Mouse (Mus musculus) kidney, adult 9 months (tissue): Measurements from ENCODE around the gene Fes.

Source experiments
- DNase-seq: peaks from one replicate; pipeline ENCODE4 v3.0.0; 2022

Gene Fes

DNA sequence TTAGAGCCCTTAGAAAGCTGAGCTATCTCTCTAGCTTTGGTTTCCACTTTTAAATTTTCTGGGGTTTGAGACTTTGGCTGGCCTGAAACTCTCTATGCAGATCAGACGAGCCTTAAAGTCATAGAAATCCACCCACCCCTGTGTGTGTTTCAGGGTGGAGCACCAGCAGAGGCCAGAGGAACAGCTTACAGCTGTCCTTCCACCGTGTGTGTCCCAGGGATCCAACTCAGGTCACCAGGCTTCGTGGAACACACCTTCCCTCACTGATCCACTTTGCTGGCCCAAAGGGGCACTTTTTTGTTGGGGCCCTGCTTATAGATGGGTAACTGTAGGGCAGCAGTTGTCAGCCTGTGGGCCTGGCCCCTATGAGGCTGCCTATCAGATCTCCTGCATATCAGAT, 13.5 kb downstream of the Fes start:
- no peak for DNase-seq

DNA sequence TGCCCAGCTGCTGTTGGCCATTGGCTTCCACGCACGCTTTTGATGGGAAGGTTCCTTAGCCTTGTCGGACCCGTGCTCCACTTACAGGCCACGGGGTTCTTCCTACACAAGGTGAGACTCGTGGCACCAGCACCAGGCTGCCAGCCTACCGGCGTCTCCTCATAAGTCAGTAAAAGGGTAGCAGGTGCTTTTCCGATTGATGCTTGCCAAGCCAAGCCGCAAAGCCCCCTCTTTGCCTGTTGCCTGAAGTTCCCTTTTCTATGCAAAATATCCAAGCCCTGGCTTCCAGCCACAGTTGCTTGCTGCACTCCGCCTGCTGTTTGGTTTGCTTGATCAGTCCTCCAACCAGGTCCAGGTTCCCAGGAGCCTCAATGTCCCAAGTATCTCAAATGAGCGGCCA, 13.9 kb downstream of the Fes start:
- no peak for DNase-seq

DNA sequence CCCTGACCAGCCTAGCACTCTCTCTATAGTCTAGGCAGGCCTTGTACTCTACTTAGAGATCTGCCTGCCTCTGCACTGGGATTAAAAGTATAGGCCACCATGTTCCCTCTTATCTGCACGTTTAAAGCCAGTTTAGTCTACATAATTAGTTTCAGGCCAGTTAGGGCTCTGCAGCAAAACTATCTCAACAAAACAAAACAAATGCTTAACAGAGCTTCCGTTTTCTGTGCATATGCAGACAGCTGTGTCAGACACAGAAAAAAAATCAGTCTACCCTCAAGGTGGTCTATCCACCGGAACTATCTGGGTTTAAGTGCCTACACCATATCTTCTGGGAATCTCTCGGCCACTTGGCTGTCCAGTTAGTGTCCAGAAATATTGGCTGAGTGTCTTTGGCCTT, 14.4 kb downstream of the Fes start:
- DNase-seq = no peak

DNA sequence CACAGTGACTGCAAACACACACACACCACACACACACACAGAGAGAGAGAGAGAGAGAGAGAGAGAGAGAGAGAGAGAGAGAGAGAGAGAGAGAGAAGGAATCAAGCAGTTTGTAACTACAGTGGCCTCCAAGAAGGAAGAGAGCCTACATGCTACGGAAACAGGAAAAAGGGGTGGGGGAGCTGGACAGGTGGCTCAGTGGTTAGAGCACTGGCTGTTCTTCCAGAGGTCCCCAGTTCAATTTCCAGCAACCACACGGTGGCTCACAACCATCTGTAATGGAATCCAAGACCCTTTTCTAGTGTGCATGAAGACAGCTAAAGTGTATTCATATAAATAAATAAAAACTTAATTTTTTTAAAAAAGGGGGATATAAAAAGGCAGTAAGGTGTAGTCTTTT, 15.1 kb downstream of the Fes start:
- no peak for DNase-seq

DNA sequence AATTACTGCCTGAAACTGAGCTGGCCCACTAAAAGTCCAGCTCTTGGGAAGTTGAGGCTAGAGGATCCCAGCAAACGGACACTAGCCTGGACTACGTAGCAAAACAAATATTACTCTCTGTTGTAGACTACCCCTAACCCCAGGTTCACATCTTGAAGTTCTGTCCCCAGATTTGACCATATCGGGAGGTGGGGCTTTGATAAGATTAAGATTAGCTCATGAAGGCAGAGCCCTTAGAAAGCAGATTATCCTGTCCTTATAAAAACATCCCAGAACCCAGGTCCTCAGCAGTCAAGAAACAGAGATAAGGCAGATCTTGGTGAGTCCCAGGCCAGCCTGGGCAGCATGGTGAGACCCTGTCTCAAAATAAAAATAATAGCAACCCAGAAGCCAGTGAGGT, 15.6 kb downstream of the Fes start:
- no peak for DNase-seq

DNA sequence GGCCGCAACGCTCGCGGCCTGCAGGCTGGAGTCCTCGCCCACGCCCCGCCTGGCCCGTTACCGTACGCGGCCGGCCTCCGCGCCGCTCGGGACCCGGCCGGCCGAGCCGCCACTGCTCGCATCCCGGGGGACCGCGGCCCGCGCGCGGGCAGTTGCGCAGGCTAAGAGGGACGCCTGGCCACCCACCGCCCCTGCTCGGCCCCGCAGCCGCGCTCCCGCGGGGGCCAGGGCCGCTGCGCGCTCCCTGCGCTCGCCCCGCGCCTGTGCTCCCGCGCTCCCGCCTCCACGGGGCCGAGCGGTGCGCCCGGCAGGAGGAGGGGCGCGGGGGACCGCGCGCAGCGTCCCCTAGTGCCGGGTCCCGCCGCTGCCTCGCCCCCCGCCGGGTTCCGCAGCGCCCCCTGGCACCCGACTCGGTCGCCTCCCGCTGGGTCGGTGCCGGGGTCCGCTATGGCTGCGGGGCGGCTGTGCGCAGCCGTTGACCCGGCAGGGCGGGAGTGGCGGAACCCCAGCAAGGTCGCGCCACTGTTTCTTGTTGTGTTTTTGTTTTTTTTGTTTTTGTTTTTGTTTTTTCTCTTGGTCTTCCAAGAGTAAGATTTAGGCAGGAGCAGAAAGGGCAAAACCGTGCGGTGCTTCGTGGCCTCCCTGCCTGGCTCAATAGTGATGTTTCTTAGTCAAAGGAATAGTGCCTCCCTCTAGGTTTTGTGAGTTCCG, 16.6 kb downstream of the Fes start, which contains the start of gene Man2a2:
Gene Man2a2, minus strand, starts transcription at position 335 of the 711 bp plus-strand sequence.
- DNase-seq = peak; percentile 62

DNA sequence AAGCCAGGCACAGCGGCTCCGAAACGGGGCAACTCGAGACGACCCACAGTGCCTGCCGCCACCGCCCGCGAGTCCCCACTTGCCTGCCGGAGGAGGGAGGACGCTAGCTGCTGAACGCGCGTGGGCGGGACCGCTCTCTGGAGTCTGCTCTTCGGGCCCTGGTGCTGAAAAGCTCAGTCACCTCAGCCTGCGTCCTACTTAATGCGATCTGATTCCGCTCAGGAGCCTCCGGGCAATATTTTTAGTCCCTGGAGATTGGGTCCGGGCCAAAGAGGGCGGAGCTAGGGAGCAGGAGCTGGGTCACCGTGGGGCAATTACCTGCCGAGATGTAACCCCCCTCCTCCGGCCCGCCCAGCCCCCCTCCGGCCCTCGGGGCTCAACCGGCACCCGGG, 17.1 kb downstream of the Fes start:
- DNase-seq = peak; percentile 83

DNA sequence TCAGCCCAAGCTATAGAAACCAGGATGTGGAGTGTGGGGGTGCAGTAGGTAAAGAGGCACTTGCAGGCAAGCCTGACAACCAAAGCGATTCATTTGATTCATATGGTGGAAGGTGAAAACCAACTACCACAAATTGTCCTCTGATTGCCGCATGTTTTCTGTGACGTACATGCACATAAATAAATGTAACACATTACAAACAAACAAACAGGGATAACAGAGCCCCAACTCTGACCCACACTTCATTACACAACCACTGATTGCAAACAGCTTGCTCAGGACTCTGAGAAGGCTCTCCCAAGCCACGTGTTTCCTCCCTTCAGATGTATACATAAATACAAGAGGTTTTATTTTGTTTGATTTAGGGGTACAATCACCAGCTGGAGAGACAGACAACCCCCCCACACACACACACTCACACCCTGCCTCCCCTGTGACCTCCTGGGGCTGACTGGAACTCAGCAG, 17.7 kb downstream of the Fes start:
- DNase-seq = no peak

DNA sequence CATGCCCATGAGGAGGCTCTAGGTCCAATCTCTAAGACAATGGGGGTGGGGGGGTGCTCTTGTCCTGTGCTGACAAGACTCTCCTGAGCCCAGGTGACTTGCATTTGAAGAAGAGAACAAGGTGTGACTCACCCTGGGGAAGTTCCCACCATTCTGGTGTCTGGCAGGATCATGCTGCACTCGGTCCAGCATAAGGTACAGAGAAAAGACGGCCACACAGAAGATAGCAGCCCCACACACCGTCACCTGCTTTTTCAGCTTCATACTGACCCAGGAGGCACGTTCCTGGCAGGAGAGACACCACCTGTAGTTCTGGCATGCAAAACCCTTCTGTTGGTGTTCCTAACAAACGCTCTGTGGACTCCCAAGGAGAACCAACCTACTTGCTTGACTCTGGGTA, 18.3 kb downstream of the Fes start:
- DNase-seq = no peak

DNA sequence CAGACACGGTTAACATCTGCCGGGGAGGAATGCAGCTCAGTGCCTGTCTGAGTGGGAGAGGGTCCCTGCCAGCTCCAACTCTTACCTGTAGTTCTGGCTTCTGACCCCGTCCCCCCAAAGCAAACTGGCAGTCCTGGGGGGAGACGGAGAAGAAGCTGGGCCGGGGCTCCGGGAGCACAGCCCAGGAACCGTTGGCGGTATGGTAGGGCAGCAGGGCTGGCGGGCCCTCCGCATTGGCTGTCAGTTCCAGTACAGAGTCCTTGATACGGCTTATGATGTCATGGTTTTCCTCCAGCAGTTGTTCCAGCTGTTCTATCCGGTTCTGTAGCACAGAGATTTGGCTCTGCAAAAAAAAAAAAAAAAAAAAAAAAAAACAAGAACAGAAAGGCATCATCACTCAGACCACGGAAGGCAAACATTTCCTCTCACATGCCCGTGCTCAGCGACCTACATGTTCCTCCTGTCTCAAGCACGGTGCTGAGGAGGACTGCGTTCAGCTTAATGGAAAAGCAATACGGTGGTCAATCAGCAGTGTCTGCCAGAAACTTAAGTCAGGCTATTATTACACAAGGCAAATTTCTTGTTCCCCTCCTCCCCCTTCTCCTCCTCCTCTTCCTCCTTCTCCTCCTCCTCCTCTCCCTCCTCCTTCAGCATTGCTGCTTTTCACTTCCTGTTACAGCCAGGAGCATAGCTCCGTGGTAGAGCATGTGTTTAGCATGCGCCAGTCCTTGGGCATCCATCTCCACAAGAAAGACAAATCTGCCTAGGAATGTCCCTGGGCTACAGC, 18.9 kb downstream of the Fes start:
- no peak for DNase-seq

DNA sequence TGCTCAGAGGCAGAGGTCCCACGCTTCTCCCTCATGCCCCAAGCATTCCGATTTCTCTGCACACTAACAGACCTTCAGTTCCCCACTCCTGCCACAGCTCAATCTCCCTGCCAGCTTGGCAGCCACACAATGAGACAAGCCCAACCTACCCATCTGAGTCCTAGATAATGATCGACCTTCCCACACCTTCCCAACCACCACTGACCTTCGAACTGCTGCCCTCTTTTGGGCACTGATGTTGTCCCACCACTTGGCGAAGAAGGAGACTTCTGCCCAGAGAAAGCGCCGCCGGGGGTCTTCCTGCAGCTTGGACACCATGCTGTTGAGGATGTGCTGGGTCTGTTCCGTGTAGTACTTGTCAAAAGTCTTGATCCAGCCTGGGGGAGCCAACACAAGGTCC, 19.7 kb downstream of the Fes start:
- no peak for DNase-seq

DNA sequence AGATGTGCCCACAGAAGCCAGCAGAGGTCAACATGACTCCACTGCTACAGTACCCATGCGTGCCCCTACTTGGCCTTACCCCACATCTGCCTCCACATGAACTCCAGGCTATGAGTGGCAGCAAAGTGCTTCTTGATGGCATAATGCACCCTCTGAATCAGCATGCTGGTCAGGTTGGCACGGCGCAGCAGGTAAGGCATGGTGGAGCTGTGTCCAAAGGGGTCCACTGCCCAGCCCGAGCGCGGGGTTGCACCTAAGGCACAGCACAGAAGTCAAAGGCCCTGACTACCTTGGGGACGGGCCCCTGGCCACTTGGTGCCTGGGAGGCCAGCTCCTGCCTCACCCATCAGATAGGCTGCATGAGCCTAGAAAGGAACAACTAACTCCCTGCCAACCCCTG, 20.5 kb downstream of the Fes start:
- DNase-seq = no peak

DNA sequence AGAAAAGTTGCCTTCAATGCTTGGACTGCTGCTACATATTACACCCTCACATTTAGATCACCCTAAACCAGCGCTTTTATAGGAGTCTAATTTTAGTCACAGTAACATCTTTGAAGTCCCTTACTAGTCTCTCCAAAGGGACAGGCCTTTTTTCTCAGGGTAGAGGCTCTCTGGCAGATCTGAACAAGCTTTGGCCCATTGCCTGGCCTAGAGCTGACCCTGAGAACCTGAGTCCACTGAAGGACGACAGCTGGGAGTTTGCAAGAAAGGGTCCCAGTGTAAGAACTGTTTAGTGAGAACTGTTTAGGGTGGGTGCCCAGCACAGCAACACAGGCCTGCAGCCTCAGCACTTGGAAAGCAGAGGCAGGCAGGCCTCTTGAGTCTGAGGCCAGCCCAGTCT, 22.0 kb downstream of the Fes start:
- DNase-seq = peak; percentile 37

DNA sequence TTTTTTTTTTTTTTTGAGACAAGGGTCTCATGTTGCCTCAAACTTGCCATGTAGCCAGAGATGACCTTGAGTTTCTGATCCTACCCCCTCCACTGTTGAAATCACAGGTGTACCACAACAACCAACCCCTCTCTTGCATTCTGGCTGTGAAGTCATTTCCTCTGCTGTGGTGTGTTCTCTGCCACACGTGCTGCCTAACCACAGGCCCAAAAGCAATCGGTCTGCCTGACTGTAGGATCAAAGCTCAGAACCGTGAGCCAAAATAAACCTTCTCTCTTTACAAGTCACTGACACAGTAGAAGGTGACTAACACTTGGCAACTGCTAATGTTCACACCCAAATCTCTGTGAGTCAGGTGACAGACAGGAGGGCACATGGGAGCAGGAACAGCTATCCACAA, 27.3 kb downstream of the Fes start:
- no peak for DNase-seq

DNA sequence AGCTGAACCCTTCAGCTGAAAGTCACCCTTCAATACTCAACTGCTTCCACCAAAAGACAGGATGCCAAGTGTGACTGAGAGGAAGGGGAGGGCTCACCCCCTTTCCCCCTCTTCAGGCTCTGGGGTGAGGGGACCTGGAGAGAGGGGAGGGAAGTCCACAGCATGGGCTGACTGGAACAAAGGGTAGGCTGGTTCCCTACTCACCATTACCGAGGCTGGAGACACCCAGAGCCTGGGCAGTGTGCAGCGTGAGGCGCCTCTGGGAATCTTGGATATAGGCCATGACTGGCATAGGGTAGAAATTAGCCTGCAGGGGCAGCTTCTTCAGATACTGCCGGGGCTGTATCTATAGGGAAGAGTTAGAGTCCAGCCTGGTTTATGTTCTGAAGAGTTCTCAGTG, 29.7 kb downstream of the Fes start:
- DNase-seq = no peak

DNA sequence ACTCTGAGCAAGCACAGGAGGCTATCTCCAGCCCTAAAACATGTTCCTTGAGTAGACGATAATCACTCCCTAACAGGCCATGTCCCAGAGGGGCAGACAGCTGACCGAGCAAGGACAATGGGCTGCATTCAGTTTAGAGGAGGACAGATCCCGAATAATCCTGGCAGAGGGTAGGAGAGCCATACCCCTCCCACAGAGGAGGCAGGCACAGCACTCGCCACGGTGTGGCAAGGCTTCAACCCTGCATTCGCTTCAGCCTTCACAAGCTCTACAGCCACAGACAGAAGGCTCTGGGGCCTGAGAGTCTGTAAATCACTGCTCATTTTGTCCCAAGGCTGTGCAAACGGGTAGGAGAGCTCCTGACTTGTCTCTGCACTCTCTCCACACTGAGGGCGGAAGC, 30.6 kb downstream of the Fes start:
- DNase-seq = no peak

DNA sequence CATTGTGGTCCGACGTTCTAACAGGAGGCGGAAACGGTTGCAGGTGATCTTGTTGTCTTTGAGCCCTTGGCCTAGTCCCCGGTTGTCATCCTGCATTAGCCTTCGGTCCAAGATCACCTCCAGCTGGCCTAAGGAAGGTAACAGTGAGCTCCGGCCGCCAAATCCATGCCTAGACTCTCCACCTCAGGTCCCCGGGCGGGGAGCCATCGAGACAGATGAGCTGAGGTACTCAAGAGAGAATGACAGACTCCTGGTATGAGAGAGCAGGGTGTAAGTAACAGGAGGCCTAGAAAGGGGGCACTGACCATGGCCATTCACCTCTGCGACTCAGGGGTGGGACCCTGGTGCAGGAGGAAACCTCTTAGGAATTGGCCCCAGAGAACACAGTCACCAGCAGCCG, 31.4 kb downstream of the Fes start:
- no peak for DNase-seq

DNA sequence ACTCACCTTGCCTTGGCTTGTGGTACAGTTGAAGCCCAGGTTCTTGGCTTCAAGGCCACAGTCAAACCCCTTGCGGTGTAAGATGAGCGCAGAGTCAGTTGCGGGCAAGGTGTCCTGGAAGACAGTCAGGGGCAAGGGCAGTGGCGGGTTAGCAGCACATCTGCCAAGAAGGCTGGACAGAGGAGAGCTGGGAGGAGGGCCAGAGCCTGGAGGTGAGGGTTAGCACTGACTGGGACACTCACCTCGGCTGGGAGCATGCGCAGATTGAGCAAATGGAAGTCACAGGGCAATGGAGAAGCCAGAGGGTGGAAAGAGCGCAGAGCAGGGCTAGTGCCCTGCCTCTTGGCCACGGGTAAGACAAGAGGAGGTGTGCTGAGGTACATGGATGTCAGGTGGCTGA, 34.8 kb downstream of the Fes start:
- DNase-seq = no peak

DNA sequence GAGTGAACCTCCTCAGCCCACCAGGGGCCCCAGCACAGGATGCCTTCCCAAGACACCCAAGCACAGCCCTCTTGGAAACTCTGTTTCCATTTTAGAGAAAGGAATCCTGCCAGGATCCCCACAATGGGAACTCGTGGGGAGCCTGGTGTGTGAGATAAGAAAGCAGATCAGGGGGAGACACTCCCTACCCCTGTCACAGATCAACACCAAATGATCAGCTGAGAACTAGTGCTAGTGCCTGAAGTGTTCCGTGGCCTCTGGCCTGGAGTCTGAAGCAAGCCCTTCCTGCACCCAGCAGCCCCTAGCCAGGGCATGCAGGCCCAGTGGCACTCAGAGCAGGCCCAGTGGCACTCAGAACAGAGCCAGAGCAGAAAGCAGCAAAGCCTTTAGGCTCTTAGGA, 36.9 kb downstream of the Fes start:
- DNase-seq = no peak

DNA sequence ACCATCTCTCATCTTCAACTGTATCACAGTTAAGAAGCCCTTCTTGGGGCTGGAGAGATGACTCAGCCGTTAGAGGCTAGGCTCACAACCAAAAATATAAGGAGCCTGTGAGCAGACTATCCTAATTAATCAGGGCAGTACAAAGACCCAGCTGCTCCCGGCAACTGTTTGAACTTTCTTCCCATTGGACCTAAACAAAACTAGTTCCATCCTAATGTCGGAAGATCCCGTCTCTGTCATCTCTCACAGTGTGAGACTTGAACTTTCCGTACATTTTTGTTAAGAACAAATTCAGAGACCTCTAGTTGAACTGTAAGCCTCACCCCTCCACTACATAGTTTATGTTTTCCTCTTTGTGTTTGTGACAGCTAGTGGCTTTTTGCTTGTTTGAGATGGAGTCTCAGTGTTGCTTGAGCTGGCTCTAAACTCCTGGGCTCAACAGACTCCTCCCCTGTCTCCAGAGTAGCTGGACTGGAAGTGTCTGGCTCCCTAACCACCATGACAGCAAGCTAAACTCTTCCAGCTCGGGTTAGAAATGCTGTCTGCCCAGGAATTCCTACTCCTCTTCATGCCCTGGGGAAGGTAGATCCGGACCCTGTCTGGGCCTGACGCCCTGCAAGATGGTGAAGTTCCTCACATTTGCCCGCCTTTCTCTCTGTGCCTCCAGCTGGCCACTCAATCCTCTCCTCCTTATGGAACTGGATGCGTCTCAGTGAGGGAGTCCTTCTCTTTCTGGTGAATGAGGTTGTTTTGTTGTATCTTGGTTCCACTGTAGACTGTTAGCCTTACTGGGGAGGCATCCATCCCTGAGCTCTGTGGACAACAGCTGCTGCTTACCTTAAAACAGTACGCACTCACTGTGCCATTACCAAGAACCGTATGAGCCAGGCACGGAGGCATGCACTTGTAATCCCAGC, 39.8 kb downstream of the Fes start:
- no peak for DNase-seq

DNA sequence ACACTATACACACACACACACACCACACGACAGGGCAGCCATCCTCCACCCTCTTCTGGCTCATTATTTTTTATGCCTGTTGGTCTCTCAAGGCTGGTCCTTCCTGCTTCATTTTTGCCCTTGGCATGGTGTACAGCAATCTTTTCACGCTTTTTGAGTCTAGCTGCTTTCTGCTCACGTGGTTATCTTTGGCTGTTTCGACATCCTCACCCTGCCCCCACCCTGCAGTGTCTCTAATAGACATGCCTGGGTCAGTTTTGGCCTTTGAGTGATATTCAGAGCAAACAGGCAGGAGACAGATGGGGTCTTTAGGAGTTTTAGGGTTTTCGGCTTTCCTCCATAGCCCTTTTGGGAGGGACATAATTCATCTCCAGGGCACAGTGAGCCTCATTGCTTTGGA, 40.9 kb downstream of the Fes start:
- no peak for DNase-seq

DNA sequence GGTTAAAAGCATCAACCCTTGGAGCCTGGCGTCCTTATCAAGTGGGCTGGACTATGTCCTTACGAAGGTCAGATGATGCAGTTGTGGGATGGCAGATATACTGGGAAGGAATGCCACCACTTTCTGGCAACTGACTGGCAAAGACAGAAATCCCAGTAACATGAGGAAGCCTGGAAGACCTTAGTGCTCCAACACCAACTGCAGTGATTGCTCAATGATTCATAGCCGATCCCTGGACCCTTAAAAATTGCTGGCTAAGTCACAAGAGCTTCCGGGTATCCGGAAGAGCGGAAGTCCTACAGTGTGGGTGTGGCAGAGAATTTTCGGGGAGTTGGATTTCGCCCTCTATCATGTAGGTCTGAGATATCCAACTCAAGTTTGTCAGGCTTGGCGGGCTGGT, 41.6 kb downstream of the Fes start:
- DNase-seq = no peak

DNA sequence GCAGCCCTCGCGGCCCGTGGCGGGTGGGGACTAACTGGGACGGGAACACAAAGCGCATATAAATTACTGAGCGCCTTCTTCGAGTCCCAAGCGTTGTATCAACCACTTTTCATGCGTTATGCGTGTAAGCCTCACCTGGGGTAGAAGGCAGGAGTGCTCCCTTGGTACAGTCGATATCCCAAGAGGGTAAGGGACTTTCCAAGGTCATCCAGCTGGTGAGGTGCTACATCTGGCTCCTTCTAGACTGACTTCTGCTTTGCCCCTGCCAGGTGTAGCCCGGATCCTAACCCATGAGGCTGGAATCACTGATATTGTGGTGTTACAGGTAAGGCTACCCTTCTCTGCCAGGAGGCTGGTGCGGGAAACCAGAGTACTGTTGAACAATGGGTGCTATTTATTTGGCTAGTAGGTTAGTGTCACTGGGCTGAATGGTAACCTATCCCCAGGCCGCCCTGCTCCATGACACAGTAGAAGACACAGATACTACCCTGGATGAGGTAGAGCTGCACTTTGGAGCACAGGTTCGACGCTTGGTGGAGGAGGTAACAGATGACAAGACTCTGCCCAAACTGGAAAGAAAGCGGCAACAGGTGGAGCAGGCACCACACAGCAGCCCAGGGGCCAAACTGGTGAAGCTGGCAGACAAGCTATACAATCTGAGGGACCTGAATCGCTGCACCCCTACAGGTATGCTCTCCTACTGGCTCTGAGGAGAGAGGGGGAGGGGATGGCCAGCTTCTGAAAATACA, 44.3 kb downstream of the Fes start:
- DNase-seq = no peak
